Mouse (Mus musculus): ENCODE data around the gene Ttc9. TPM values are rescaled to one million over a fixed set of nuclear protein-coding genes. Genes with fewer than 3 reads are reported as not detected.

Gene Ttc9
- total RNA-seq, 1 experiment: 2.4 TPM

- no peak for DNase-seq (ENCODE audit: low read depth, low spot score)
- H3K9me3 ChIP-seq (ENCODE audit: control insufficient read depth, insufficient read depth, low read depth, low read length): no peaks in the 10 kb centered on the region
- H3K4me1 ChIP-seq (ENCODE audit: control insufficient read depth in 2 of 2, insufficient read depth in 2 of 2, low read length in 2 of 2, poor library complexity in 1 of 2): peaks cover 15 to 34% of the 10 kb centered on the region in 2 experiments; a peak in 3 of 4 replicates
- no peak for TF ChIP-seq ZC3H11A (IDR thresholded peaks at IDR 0.05; ENCODE audit: borderline replicate concordance, low read depth, low read length)
- TF ChIP-seq ZNF384 (IDR thresholded peaks at IDR 0.05; ENCODE audit: low read depth, low read length): no peak
- TF ChIP-seq HCFC1 (IDR thresholded peaks at IDR 0.05; ENCODE audit: borderline replicate concordance, insufficient read depth, low read length): no peak
- no peak for TF ChIP-seq CHD2 (IDR thresholded peaks at IDR 0.05; ENCODE audit: low read depth, low read length)
- TF ChIP-seq MAFK (IDR thresholded peaks at IDR 0.05; ENCODE audit: insufficient read depth, low read depth, low read length): no peak
- no peaks in the 10 kb centered on the region for H3K36me3 ChIP-seq (ENCODE audit: control insufficient read depth, insufficient read depth, low read length, poor library complexity, severe bottlenecking)
- in situ Hi-C loops (cut with MboI; ENCODE audit: low sequenced_read_pairs in 2 of 2, unreplicated experiment in 2 of 2): no loop called here
- H3K9ac ChIP-seq (ENCODE audit: insufficient read depth, low read depth, low read length, poor library complexity, severe bottlenecking): no peak overlapping the region
- no peak overlapping the region for H3K27ac ChIP-seq (ENCODE audit: insufficient read depth, low read depth, low read length, poor library complexity, severe bottlenecking)
- no peak overlapping the region for H3K4me3 ChIP-seq (ENCODE audit: insufficient read depth in 1 of 2, low read depth in 1 of 2, low read length in 2 of 2, poor library complexity in 1 of 2, severe bottlenecking in 1 of 2)
These were observed 54.9 kb downstream of the Ttc9 start for GRCm38 (mm10) chr12:81685981-81686380.

- TF ChIP-seq ZNF384 (IDR thresholded peaks at IDR 0.05; ENCODE audit: low read depth, low read length) (no peak), HCFC1 (IDR thresholded peaks at IDR 0.05; ENCODE audit: borderline replicate concordance, insufficient read depth, low read length) (no peak), MAFK (IDR thresholded peaks at IDR 0.05; ENCODE audit: insufficient read depth, low read depth, low read length) (no peak), ZC3H11A (IDR thresholded peaks at IDR 0.05; ENCODE audit: borderline replicate concordance, low read depth, low read length) (no peak), CHD2 (IDR thresholded peaks at IDR 0.05; ENCODE audit: low read depth, low read length) (no peak)
- Histone ChIP-seq H3K4me3 (ENCODE audit: insufficient read depth in 1 of 2, low read depth in 1 of 2, low read length in 2 of 2, poor library complexity in 1 of 2, severe bottlenecking in 1 of 2) (no peak overlapping the region), H3K9me3 (ENCODE audit: control insufficient read depth, insufficient read depth, low read depth, low read length) (no peaks in the 10 kb centered on the region), H3K9ac (ENCODE audit: insufficient read depth, low read depth, low read length, poor library complexity, severe bottlenecking) (no peak overlapping the region), H3K36me3 (ENCODE audit: control insufficient read depth, insufficient read depth, low read length, poor library complexity, severe bottlenecking) (no peaks in the 10 kb centered on the region), H3K27ac (ENCODE audit: insufficient read depth, low read depth, low read length, poor library complexity, severe bottlenecking) (no peak overlapping the region), H3K4me1 (ENCODE audit: control insufficient read depth in 2 of 2, insufficient read depth in 2 of 2, low read length in 2 of 2, poor library complexity in 1 of 2) (peaks cover 15 to 34% of the 10 kb centered on the region in 2 experiments; a peak in 3 of 4 replicates)
- no peak for DNase-seq (ENCODE audit: low read depth, low spot score)
- in situ Hi-C loops (cut with MboI; ENCODE audit: low sequenced_read_pairs in 2 of 2, unreplicated experiment in 2 of 2): no loop called here
These were observed 55.5 kb downstream of the Ttc9 start for GRCm38 (mm10) chr12:81686406-81687117.

- H3K4me3 ChIP-seq (ENCODE audit: insufficient read depth in 1 of 2, low read depth in 1 of 2, low read length in 2 of 2, poor library complexity in 1 of 2, severe bottlenecking in 1 of 2): no peak overlapping the region
- H3K9ac ChIP-seq (ENCODE audit: insufficient read depth, low read depth, low read length, poor library complexity, severe bottlenecking): no peak overlapping the region
- no peaks in the 10 kb centered on the region for H3K36me3 ChIP-seq (ENCODE audit: control insufficient read depth, insufficient read depth, low read length, poor library complexity, severe bottlenecking)
- in situ Hi-C loops (cut with MboI; ENCODE audit: low sequenced_read_pairs in 2 of 2, unreplicated experiment in 2 of 2): no loop called here
- TF ChIP-seq HCFC1 (IDR thresholded peaks at IDR 0.05; ENCODE audit: borderline replicate concordance, insufficient read depth, low read length): no peak
- no peak for TF ChIP-seq CHD2 (IDR thresholded peaks at IDR 0.05; ENCODE audit: low read depth, low read length)
- no peak for TF ChIP-seq ZNF384 (IDR thresholded peaks at IDR 0.05; ENCODE audit: low read depth, low read length)
- no peak overlapping the region for H3K27ac ChIP-seq (ENCODE audit: insufficient read depth, low read depth, low read length, poor library complexity, severe bottlenecking)
- H3K4me1 ChIP-seq (ENCODE audit: control insufficient read depth in 2 of 2, insufficient read depth in 2 of 2, low read length in 2 of 2, poor library complexity in 1 of 2): peaks cover 15 to 34% of the 10 kb centered on the region in 2 experiments; a peak in 3 of 4 replicates
- no peak for DNase-seq (ENCODE audit: low read depth, low spot score)
- no peaks in the 10 kb centered on the region for H3K9me3 ChIP-seq (ENCODE audit: control insufficient read depth, insufficient read depth, low read depth, low read length)
These were observed 56.8 kb downstream of the Ttc9 start for GRCm38 (mm10) chr12:81687873-81688272.

- in situ Hi-C loops (cut with MboI; ENCODE audit: low sequenced_read_pairs in 2 of 2, unreplicated experiment in 2 of 2): no loop called here
- Histone ChIP-seq H3K9ac (ENCODE audit: insufficient read depth, low read depth, low read length, poor library complexity, severe bottlenecking) (no peak overlapping the region), H3K36me3 (ENCODE audit: control insufficient read depth, insufficient read depth, low read length, poor library complexity, severe bottlenecking) (no peaks in the 10 kb centered on the region), H3K4me1 (ENCODE audit: control insufficient read depth in 2 of 2, insufficient read depth in 2 of 2, low read length in 2 of 2, poor library complexity in 1 of 2) (peaks cover 9 to 29% of the 10 kb centered on the region in 2 experiments; a peak in 3 of 4 replicates), H3K4me3 (ENCODE audit: insufficient read depth in 1 of 2, low read depth in 1 of 2, low read length in 2 of 2, poor library complexity in 1 of 2, severe bottlenecking in 1 of 2) (no peak overlapping the region), H3K9me3 (ENCODE audit: control insufficient read depth, insufficient read depth, low read depth, low read length) (no peaks in the 10 kb centered on the region), H3K27ac (ENCODE audit: insufficient read depth, low read depth, low read length, poor library complexity, severe bottlenecking) (no peak overlapping the region)
- TF ChIP-seq MAFK (IDR thresholded peaks at IDR 0.05; ENCODE audit: insufficient read depth, low read depth, low read length) (no peak), CHD2 (IDR thresholded peaks at IDR 0.05; ENCODE audit: low read depth, low read length) (no peak), ZC3H11A (IDR thresholded peaks at IDR 0.05; ENCODE audit: borderline replicate concordance, low read depth, low read length) (no peak), HCFC1 (IDR thresholded peaks at IDR 0.05; ENCODE audit: borderline replicate concordance, insufficient read depth, low read length) (no peak), ZNF384 (IDR thresholded peaks at IDR 0.05; ENCODE audit: low read depth, low read length) (no peak)
- DNase-seq (ENCODE audit: low read depth, low spot score): no peak
These were observed 57.5 kb downstream of the Ttc9 start for GRCm38 (mm10) chr12:81688537-81688936.

Data from ES-E14 (cell line).